Mouse (Mus musculus) heart, embryonic 16.5 days (tissue): ENCODE measurements at regions not wholly inside any gene's neighbourhood (a gene's known extent, or its start where the extent isn't known, plus 50 kb on each side); places are given as distances from the start of the nearest gene placed in this dataset.

ENCODE experiments used
- ATAC-seq: fragments of 200-750 bp; cut with Nextera tagmentation; replicated peaks from 2 replicates; pipeline ENCODE4 v1.8.0; 2017; ENCODE audit warnings: moderate number of reproducible peaks; ENCODE audit not compliant: insufficient read depth, low FRiP score; ENCODE audit errors: extremely low read depth
- H3K27ac ChIP-seq: fragments of 300-500 bp; sonication (generic); 2 replicates; pipeline ENCODE4 v1.5.1; 2014; ENCODE audit warnings: mild to moderate bottlenecking, low read length, control low read depth, moderate library complexity
- H3K27me3 ChIP-seq: fragments of 300-500 bp; sonication (generic); 2 replicates; pipeline ENCODE4 v1.6.1; 2014; ENCODE audit warnings: low read length, mixed read lengths; ENCODE audit not compliant: control insufficient read depth, insufficient read depth
- H3K36me3 ChIP-seq: fragments of 300-500 bp; sonication (generic); 2 replicates; pipeline ENCODE4 v1.6.1; 2014; ENCODE audit not compliant: control insufficient read depth, insufficient read depth
- H3K4me1 ChIP-seq: fragments of 300-500 bp; sonication (generic); 2 replicates; pipeline ENCODE4 v1.6.1; 2014; ENCODE audit warnings: low read length, mixed read lengths; ENCODE audit not compliant: control insufficient read depth, insufficient read depth
- H3K4me2 ChIP-seq: fragments of 300-500 bp; sonication (generic); 2 replicates; pipeline ENCODE4 v1.6.1; 2014; ENCODE audit warnings: low read depth, mild to moderate bottlenecking, control low read depth, low read length
- H3K4me3 ChIP-seq: fragments of 300-500 bp; sonication (generic); 2 replicates; pipeline ENCODE4 v1.5.1; 2014; ENCODE audit warnings: mild to moderate bottlenecking, control low read depth, low read length
- H3K9ac ChIP-seq: fragments of 300-500 bp; sonication (generic); 2 replicates; pipeline ENCODE4 v1.6.1; 2014; ENCODE audit warnings: low read length, control low read depth
- H3K9me3 ChIP-seq: fragments of 300-500 bp; sonication (generic); replicated peaks from 2 replicates; pipeline ENCODE4 v1.6.1; 2016; ENCODE audit warnings: low read length; ENCODE audit not compliant: control insufficient read depth
- WGBS: fragments of 180-500 bp; shearing (Covaris S2); extraction: QIAGEN DNeasy Blood & Tissue Kit; methylation state at CpG from one replicate; pipeline ENCODE4 v1.1.7; 2014; 5-methylcytosine and 5-hydroxymethylcytosine counted together

GRCm38 (mm10) chr6:84271441-84271840 is 263.1 kb downstream of the Dysf start:
- Histone ChIP-seq H3K4me1 (peaks cover 6% of the 10 kb centered on the region), H3K27ac (no peak overlapping the region)
- WGBS = 68% methylated on average over 3 of the region's 3 CpGs

GRCm38 (mm10) chr6:84270518-84271165 is 262.3 kb downstream of the Dysf start:
- no peak overlapping the region for H3K27ac ChIP-seq
- WGBS = 41% methylated on average over 12 of the region's 12 CpGs
- peak; percentile 20; the same call in 1 of the 2 replicates for ATAC-seq
- H3K4me1 ChIP-seq = peaks cover 6% of the 10 kb centered on the region
- no peak overlapping the region for H3K4me2 ChIP-seq
- H3K36me3 ChIP-seq = no peaks in the 10 kb centered on the region
- no peak overlapping the region for H3K9ac ChIP-seq
- no peaks in the 10 kb centered on the region for H3K9me3 ChIP-seq
- H3K4me3 ChIP-seq = no peak overlapping the region
- H3K27me3 ChIP-seq = peaks cover under 1% of the 10 kb centered on the region; the same call in 1 of the 2 replicates

More at GRCm38 (mm10) chr6:84271441-84271840, 263.1 kb downstream of the Dysf start:
- H3K4me3 ChIP-seq = no peak overlapping the region
- H3K27me3 ChIP-seq = no peaks in the 10 kb centered on the region
- ATAC-seq = no peak
- no peaks in the 10 kb centered on the region for H3K9me3 ChIP-seq
- no peak overlapping the region for H3K9ac ChIP-seq
- H3K36me3 ChIP-seq = no peaks in the 10 kb centered on the region
- H3K4me2 ChIP-seq = no peak overlapping the region

DNA sequence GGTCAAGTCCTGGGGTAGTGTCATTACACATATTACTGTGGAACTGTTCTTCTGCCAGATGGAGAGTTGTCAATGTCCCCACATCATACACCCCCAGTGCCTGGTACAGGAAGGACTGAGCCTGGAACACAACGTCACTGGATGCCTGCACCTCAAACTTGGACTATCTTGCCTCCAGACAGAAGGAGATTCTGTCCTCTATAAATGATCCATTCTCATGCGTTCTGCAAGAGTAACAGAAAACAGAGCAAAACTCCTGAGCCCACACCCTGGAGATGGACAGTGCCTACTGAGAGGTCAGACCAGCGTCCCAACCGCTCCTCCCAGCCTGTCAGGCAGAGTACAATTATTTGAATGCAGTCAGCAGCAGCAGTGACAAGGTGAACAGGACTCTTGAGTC is 261.1 kb downstream of the Dysf start:
- Histone ChIP-seq H3K4me2 (no peak overlapping the region), H3K27me3 (peaks cover 5% of the 10 kb centered on the region; the same call in 1 of the 2 replicates), H3K9ac (no peak overlapping the region), H3K36me3 (no peaks in the 10 kb centered on the region), H3K4me1 (peaks cover 6% of the 10 kb centered on the region), H3K27ac (no peak overlapping the region), H3K4me3 (no peak overlapping the region), H3K9me3 (no peaks in the 10 kb centered on the region)
- 88% methylated on average over 4 of the region's 4 CpGs for WGBS
- no peak for ATAC-seq

DNA sequence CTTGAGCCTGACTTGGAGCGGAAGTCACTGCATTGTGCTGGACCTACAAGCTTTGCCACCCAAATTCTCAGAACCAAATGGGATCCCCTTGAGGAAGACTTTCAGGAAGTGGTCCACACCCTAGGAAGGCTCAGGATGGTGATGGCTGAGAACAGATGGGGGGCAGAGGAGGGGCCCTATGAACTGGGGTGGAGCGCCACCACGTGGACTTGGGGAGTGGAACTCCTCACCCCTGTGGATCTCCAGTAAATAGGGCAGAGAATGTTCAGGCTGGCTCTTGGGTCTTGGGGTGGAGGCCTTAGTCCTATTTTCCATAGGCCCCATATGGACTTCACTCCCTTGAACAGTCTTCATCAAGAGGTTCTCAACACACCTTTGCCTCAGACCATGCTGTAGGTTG is 260.6 kb downstream of the Dysf start:
- WGBS = 63% methylated on average over 3 of the region's 3 CpGs
- Histone ChIP-seq H3K9me3 (no peaks in the 10 kb centered on the region), H3K27me3 (peaks cover 5% of the 10 kb centered on the region; the same call in 1 of the 2 replicates), H3K27ac (no peak overlapping the region), H3K36me3 (no peaks in the 10 kb centered on the region), H3K4me1 (peaks cover 6% of the 10 kb centered on the region), H3K9ac (no peak overlapping the region), H3K4me3 (no peak overlapping the region), H3K4me2 (no peak overlapping the region)
- no peak for ATAC-seq

DNA sequence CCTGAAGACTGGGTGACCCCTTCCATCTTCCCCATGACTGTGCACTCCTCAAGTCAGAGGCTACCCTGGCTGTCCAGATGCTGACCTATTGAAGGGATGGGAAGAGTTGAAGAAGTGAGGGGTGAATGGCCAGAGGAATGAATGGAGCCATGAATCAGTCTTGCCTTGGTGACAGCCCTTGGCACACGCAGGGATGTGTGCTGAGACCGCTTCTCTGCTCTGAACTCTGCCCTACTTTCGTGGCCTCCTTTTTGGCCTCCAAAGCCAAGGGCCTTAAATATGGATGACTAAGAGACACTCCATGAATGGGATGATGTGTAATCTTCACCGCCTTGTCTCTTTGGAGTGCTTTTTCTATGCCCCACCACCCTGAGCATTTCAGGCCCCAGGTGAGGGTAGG is 259.7 kb downstream of the Dysf start:
- H3K36me3 ChIP-seq = no peaks in the 10 kb centered on the region
- H3K4me1 ChIP-seq = peaks cover 6% of the 10 kb centered on the region
- no peak for ATAC-seq
- H3K9ac ChIP-seq = no peak overlapping the region
- H3K4me3 ChIP-seq = no peak overlapping the region
- no peak overlapping the region for H3K27ac ChIP-seq
- H3K4me2 ChIP-seq = no peak overlapping the region
- H3K9me3 ChIP-seq = no peaks in the 10 kb centered on the region
- peaks cover 5% of the 10 kb centered on the region; the same call in 1 of the 2 replicates for H3K27me3 ChIP-seq
- WGBS = 91% methylated on average over 4 of the region's 4 CpGs

GRCm38 (mm10) chr6:84267526-84267925 is 259.1 kb downstream of the Dysf start:
- peaks cover 7% of the 10 kb centered on the region; the same call in 1 of the 2 replicates for H3K27me3 ChIP-seq
- no peak for ATAC-seq
- no peak overlapping the region for H3K27ac ChIP-seq
- no peaks in the 10 kb centered on the region for H3K9me3 ChIP-seq
- peaks cover 6% of the 10 kb centered on the region for H3K4me1 ChIP-seq
- no peaks in the 10 kb centered on the region for H3K36me3 ChIP-seq
- no peak overlapping the region for H3K9ac ChIP-seq
- H3K4me2 ChIP-seq = no peak overlapping the region
- 85% methylated on average over 6 of the region's 6 CpGs for WGBS
- no peak overlapping the region for H3K4me3 ChIP-seq

- WGBS = 55% methylated on average over 13 of the region's 13 CpGs
- no peaks in the 10 kb centered on the region for H3K9me3 ChIP-seq
- peaks cover 4% of the 10 kb centered on the region for H3K4me1 ChIP-seq
- H3K36me3 ChIP-seq = no peaks in the 10 kb centered on the region
- no peak overlapping the region for H3K27ac ChIP-seq
- no peak for ATAC-seq
- no peak overlapping the region for H3K4me2 ChIP-seq
- peaks cover 7% of the 10 kb centered on the region; the same call in 1 of the 2 replicates for H3K27me3 ChIP-seq
- H3K4me3 ChIP-seq = no peak overlapping the region
- H3K9ac ChIP-seq = no peak overlapping the region
Measured at GRCm38 (mm10) chr6:84266736-84267135, 258.3 kb downstream of the Dysf start.

DNA sequence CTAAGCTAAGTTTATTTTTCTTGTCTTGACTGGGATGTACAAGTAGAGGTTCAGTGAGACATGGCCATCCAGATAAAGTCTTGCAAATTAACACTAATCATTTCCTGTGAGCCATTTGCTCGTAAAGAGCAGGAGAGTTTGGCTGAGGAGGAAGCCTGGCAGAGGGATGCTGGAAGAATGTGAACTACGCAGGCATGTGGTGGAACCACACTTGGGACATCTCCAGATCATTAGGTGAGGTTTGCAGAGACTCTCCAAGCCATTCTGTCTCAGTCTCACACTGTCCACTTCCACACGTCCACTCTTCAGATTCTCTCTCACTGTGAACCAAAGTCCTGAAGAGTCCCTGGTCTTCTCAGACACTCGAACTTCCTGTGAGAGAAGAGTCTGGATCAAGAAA is 256.3 kb downstream of the Dysf start:
- ATAC-seq = no peak
- no peak overlapping the region for H3K9ac ChIP-seq
- peaks cover 11% of the 10 kb centered on the region for H3K27me3 ChIP-seq
- no peaks in the 10 kb centered on the region for H3K36me3 ChIP-seq
- no peak overlapping the region for H3K27ac ChIP-seq
- no peak overlapping the region for H3K4me2 ChIP-seq
- H3K9me3 ChIP-seq = no peaks in the 10 kb centered on the region
- no peaks in the 10 kb centered on the region for H3K4me1 ChIP-seq
- H3K4me3 ChIP-seq = no peak overlapping the region
- WGBS = 64% methylated on average over 4 of the region's 4 CpGs

DNA sequence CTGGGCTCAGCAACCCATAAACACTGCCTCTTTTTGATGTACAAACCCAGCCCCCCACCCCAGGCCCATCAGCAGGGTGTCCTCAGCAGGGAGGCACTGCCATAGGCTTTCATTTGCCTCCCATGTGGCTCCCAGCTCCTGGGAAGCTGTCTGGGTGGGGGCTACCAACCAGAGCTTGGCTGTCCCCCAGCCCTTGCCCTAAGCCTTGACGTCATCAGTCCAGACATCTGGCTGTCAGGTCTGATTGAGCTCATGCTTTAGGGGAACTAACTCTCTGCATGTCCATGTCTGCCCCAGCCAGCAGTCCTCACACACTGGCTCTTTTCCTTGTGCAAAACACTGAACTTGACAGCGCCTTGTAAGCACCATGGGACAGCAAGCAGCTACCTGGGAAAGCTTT is 255.3 kb downstream of the Dysf start:
- H3K27ac ChIP-seq = no peak overlapping the region
- peaks cover 11% of the 10 kb centered on the region for H3K27me3 ChIP-seq
- H3K9ac ChIP-seq = no peak overlapping the region
- H3K4me1 ChIP-seq = no peaks in the 10 kb centered on the region
- no peak for ATAC-seq
- no peaks in the 10 kb centered on the region for H3K36me3 ChIP-seq
- WGBS = 44% methylated on average over 2 of the region's 2 CpGs
- H3K9me3 ChIP-seq = no peaks in the 10 kb centered on the region
- H3K4me2 ChIP-seq = no peak overlapping the region
- no peak overlapping the region for H3K4me3 ChIP-seq
